Mouse (Mus musculus) stomach, embryonic 16.5 days (tissue): Measurements from ENCODE around the gene Oaz2. TPM values are rescaled to one million over a fixed set of nuclear protein-coding genes. Genes with fewer than 3 reads are reported as not detected.

Experiments used
- ATAC-seq: fragments of 200-750 bp; cut with Nextera tagmentation; 2 replicates; pipeline ENCODE4 v1.8.0; 2017; ENCODE audit warnings: moderate number of reproducible peaks, moderate TSS enrichment; ENCODE audit not compliant: insufficient read depth, low FRiP score
- H3K27ac ChIP-seq: fragments of 300-500 bp; sonication (generic); 2 replicates; pipeline ENCODE4 v1.5.1; 2014; ENCODE audit warnings: low read length
- H3K27me3 ChIP-seq: fragments of 300-500 bp; sonication (generic); 2 replicates; pipeline ENCODE4 v1.6.1; 2014; ENCODE audit warnings: low read length, control low read depth, mixed read lengths; ENCODE audit not compliant: control insufficient read depth, insufficient read depth
- H3K36me3 ChIP-seq: fragments of 300-500 bp; sonication (generic); 2 replicates; pipeline ENCODE4 v1.6.1; 2014; ENCODE audit warnings: low read length; ENCODE audit not compliant: control insufficient read depth, insufficient read depth
- H3K4me1 ChIP-seq: fragments of 300-500 bp; sonication (generic); 2 replicates; pipeline ENCODE4 v1.6.1; 2014; ENCODE audit warnings: low read length, control low read depth, mixed read lengths; ENCODE audit not compliant: control insufficient read depth, insufficient read depth
- H3K4me2 ChIP-seq: fragments of 300-500 bp; sonication (generic); 2 replicates; pipeline ENCODE4 v1.6.1; 2014; ENCODE audit warnings: low read depth, low read length, mixed read lengths
- H3K4me3 ChIP-seq: fragments of 300-500 bp; sonication (generic); replicated peaks from 2 replicates; pipeline ENCODE4 v1.5.1; 2014; ENCODE audit warnings: mild to moderate bottlenecking, low read length
- H3K9ac ChIP-seq: fragments of 300-500 bp; sonication (generic); 2 replicates; pipeline ENCODE4 v1.6.1; 2014; ENCODE audit warnings: low read length
- H3K9me3 ChIP-seq: fragments of 300-500 bp; sonication (generic); replicated peaks from 2 replicates; pipeline ENCODE4 v1.6.1; 2016; ENCODE audit warnings: low read length, control low read depth; ENCODE audit not compliant: control insufficient read depth
- WGBS: fragments of 180-500 bp; shearing (Covaris S2); extraction: QIAGEN DNeasy Blood & Tissue Kit; methylation state at CpG from one replicate; pipeline ENCODE4 v1.1.7; 2014; 5-methylcytosine and 5-hydroxymethylcytosine counted together
- polyA plus RNA-seq: library from polyadenylated mRNA; unstranded; fragments of >200 nt; fragmentation: Nextera tagmentation; extraction: Ambion mirVana; gene quantifications from 2 replicates; pipeline ENCODE4 v1.2.1, GENCODE M21; 2015

Gene Oaz2
- 200 and 218 TPM in 2 replicates for polyA plus RNA-seq

GRCm38 (mm10) chr9:65667701-65668100 lies at the start of gene Oaz2:
Oaz2 (plus strand) TSS chr9:65668001.
- 93% methylated on average over 8 of the region's 8 CpGs for WGBS
- no peak within 1 kb of the TSS for H3K9ac ChIP-seq

GRCm38 (mm10) chr9:65619311-65619710 lies 48.5 kb upstream of the Oaz2 start:
- WGBS = 58% methylated on average over 3 of the region's 3 CpGs
- no peak overlapping the region for H3K27ac ChIP-seq
- no peaks in the 10 kb centered on the region for H3K36me3 ChIP-seq
- no peaks in the 10 kb centered on the region for H3K9me3 ChIP-seq
- no peak overlapping the region for H3K4me2 ChIP-seq
- no peaks in the 10 kb centered on the region for H3K27me3 ChIP-seq
- no peak for ATAC-seq
- H3K4me3 ChIP-seq = no peak overlapping the region
- no peak overlapping the region for H3K9ac ChIP-seq
- H3K4me1 ChIP-seq = no peaks in the 10 kb centered on the region

More at GRCm38 (mm10) chr9:65667701-65668100, at the start of gene Oaz2:
- Histone ChIP-seq H3K36me3 (no peaks in the 10 kb centered on the region), H3K4me3 (no peak within 1 kb of the TSS), H3K27me3 (no peaks in the 10 kb centered on the region), H3K27ac (no peak within 1 kb of the TSS), H3K9me3 (no peaks in the 10 kb centered on the region), H3K4me2 (no peak within 1 kb of the TSS), H3K4me1 (peaks cover 6% of the 10 kb centered on the region)
- no peak for ATAC-seq

GRCm38 (mm10) chr9:65621196-65621595 lies 46.6 kb upstream of the Oaz2 start:
- Histone ChIP-seq H3K36me3 (no peaks in the 10 kb centered on the region), H3K4me1 (no peaks in the 10 kb centered on the region), H3K4me3 (no peak overlapping the region), H3K9me3 (no peaks in the 10 kb centered on the region), H3K4me2 (no peak overlapping the region), H3K27ac (no peak overlapping the region), H3K9ac (no peak overlapping the region), H3K27me3 (no peaks in the 10 kb centered on the region)
- 89% methylated on average over 4 of the region's 4 CpGs for WGBS
- no peak for ATAC-seq

GRCm38 (mm10) chr9:65621666-65622065 lies 46.1 kb upstream of the Oaz2 start:
- H3K36me3 ChIP-seq = no peaks in the 10 kb centered on the region
- ATAC-seq = no peak
- H3K4me3 ChIP-seq = no peak overlapping the region
- no peaks in the 10 kb centered on the region for H3K27me3 ChIP-seq
- WGBS = 90% methylated on average over 2 of the region's 2 CpGs
- H3K27ac ChIP-seq = no peak overlapping the region
- H3K9me3 ChIP-seq = no peaks in the 10 kb centered on the region
- no peaks in the 10 kb centered on the region for H3K4me1 ChIP-seq
- no peak overlapping the region for H3K9ac ChIP-seq
- H3K4me2 ChIP-seq = no peak overlapping the region

- H3K27ac ChIP-seq = no peak overlapping the region
- no peak for ATAC-seq
- no peak overlapping the region for H3K4me2 ChIP-seq
- no peaks in the 10 kb centered on the region for H3K36me3 ChIP-seq
- no peaks in the 10 kb centered on the region for H3K4me1 ChIP-seq
- WGBS = 84% methylated on average over 5 of the region's 5 CpGs
- H3K9me3 ChIP-seq = no peaks in the 10 kb centered on the region
- no peak overlapping the region for H3K9ac ChIP-seq
- H3K27me3 ChIP-seq = no peaks in the 10 kb centered on the region
- no peak overlapping the region for H3K4me3 ChIP-seq
Measured at GRCm38 (mm10) chr9:65622826-65623225, 45.0 kb upstream of the Oaz2 start.

- Histone ChIP-seq H3K4me2 (no peak overlapping the region), H3K36me3 (no peaks in the 10 kb centered on the region), H3K27me3 (peaks cover 7% of the 10 kb centered on the region), H3K27ac (no peak overlapping the region), H3K4me3 (no peak overlapping the region), H3K4me1 (0 out of 2 replicates have a peak, but pooled peaks cover 6% of the 10 kb centered on the region), H3K9me3 (no peaks in the 10 kb centered on the region), H3K9ac (no peak overlapping the region)
- no peak for ATAC-seq
- WGBS = 70% methylated on average over 2 of the region's 2 CpGs
Measured at GRCm38 (mm10) chr9:65624266-65624665, 43.5 kb upstream of the Oaz2 start.

- ATAC-seq = peak; percentile 45; the same call in 1 of the 2 replicates
- WGBS = 2% methylated on average over 37 of the region's 40 CpGs
- H3K4me2 ChIP-seq = peak within 1 kb of the TSS; percentile 87
- no peaks in the 10 kb centered on the region for H3K36me3 ChIP-seq
- H3K4me3 ChIP-seq = peak within 1 kb of the TSS; percentile 76
- peak within 1 kb of the TSS; percentile 79 for H3K9ac ChIP-seq
- peak within 1 kb of the TSS; percentile 72 for H3K27ac ChIP-seq
- H3K9me3 ChIP-seq = no peaks in the 10 kb centered on the region
- peaks cover 9% of the 10 kb centered on the region; the same call in 1 of the 2 replicates for H3K4me1 ChIP-seq
- H3K27me3 ChIP-seq = peaks cover 10% of the 10 kb centered on the region
Measured at GRCm38 (mm10) chr9:65629025-65629766, 38.6 kb upstream of the Oaz2 start, which contains the start of gene Rbpms2. Rbpms2 (plus strand) TSS chr9:65629648.

- WGBS = under 1% methylated on average over 65 of the region's 83 CpGs
- peaks cover 10% of the 10 kb centered on the region for H3K27me3 ChIP-seq
- peak overlapping the region; percentile 76 for H3K4me3 ChIP-seq
- peak overlapping the region; percentile 87 for H3K4me2 ChIP-seq
- H3K9me3 ChIP-seq = no peaks in the 10 kb centered on the region
- no peaks in the 10 kb centered on the region for H3K36me3 ChIP-seq
- H3K27ac ChIP-seq = peak overlapping the region; percentile 72
- peak overlapping the region; percentile 79 for H3K9ac ChIP-seq
- peaks cover 9% of the 10 kb centered on the region; the same call in 1 of the 2 replicates for H3K4me1 ChIP-seq
- peak; percentile 93 for ATAC-seq
Measured at GRCm38 (mm10) chr9:65629767-65630630, 37.8 kb upstream of the Oaz2 start.
